Comparison of ENCODE assay signal across 10 mouse cellular contexts in the genomic region with DNA sequence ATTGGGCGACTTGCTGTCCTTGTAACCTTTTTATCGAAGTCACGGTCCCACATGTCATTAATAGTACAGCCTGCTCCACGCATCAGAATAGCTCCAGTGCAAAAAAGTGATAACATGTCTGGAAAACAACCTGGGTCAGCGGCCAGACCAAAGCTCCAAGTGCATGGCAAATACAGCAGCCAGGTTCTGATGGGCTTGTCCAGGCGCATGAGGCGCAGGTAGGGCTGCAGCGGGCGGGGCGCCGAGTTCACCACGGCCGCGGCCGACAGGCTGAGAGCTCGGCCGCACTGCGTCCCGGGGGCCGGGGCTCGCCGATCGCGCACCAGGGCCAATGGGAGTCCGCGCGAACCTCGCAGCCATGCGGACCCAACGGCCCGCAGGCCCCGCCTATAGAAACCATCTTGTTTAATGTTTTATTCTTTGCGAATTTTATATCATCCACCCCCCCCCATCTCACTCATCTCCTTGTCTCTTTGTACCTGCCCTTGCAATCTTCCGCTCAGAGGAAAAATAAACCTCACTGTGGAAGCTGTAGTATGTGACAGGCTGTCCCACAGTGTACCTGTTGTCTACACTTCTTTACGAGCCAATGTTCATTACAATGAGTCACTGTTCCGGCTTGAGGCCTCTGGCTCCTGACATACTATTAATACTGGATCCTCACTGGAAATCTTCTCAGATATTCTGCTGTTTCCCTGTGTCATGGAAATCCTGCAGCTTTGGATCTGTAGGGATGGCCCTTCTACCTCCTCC. TPM values are rescaled to one million over a fixed set of nuclear protein-coding genes. Genes with fewer than 3 reads are reported as not detected.
DNase-seq lines count a peak whose midpoint lies in the region; ATAC-seq lines count a peak whose summit lies in the region.
"Had no signal": no experiment of that assay in that cellular context is flagged by ENCODE, and none has a peak within 500 bp of the region (broad histone marks: within the 10 kb centered on the region; RNA-seq: fewer than 3 reads in every experiment).

No protein-coding gene starts in this region.

- H3K4me2 ChIP-seq in kidney, embryonic 15.5 days, result peak overlapping the region; percentile 48
- peak overlapping the region; percentile 43 for H3K4me2 ChIP-seq in neural tube, embryonic 14.5 days (ENCODE audit: low read depth, low read length)

- H3K36me3 ChIP-seq in kidney, embryonic 15.5 days, result no peaks in the 10 kb centered on the region
- H3K36me3 ChIP-seq in limb, embryonic 10.5 days, result no peaks in the 10 kb centered on the region
- no peaks in the 10 kb centered on the region for H3K36me3 ChIP-seq in neural tube, embryonic 14.5 days (ENCODE audit: control insufficient read depth, insufficient read depth, low read length)

- H3K9me3 ChIP-seq in kidney, embryonic 15.5 days (replicated peaks), result 0 out of 2 replicates have a peak, but pooled peaks cover 7% of the 10 kb centered on the region
- H3K9me3 ChIP-seq in limb, embryonic 10.5 days (replicated peaks), result no peaks in the 10 kb centered on the region
- H3K9me3 ChIP-seq in neural tube, embryonic 14.5 days (ENCODE audit: control insufficient read depth, low read length), result no peaks in the 10 kb centered on the region

- no peaks in the 10 kb centered on the region for H3K27me3 ChIP-seq in kidney, embryonic 15.5 days
- peaks cover 3% of the 10 kb centered on the region; the same call in 1 of the 2 replicates for H3K27me3 ChIP-seq in limb, embryonic 10.5 days (ENCODE audit: low read depth, poor library complexity, severe bottlenecking)
- no peaks in the 10 kb centered on the region for H3K27me3 ChIP-seq in neural tube, embryonic 14.5 days (ENCODE audit: control insufficient read depth, insufficient read depth, low read length)

- ATAC-seq in kidney, embryonic 15.5 days (replicated peaks; ENCODE audit: low FRiP score), result no peak
- peak; percentile 63; the same call in 1 of the 2 replicates for ATAC-seq in erythroid progenitor cell, adult 5-6 weeks (replicated peaks; ENCODE audit: low FRiP score, poor library complexity, severe bottlenecking)
- ATAC-seq in neural tube, embryonic 14.5 days (ENCODE audit: low read depth), result peak; percentile 44; the same call in 1 of the 2 replicates

- no peak overlapping the region for H3K27ac ChIP-seq in kidney, embryonic 15.5 days
- H3K27ac ChIP-seq in limb, embryonic 10.5 days, result peak overlapping the region; percentile 12; the same call in 1 of the 2 replicates
- H3K27ac ChIP-seq in neural tube, embryonic 14.5 days (ENCODE audit: low read depth, low read length), result no peak overlapping the region

- DNase-seq in kidney, postnatal 25 days, result no peak
- no peak for DNase-seq in limb, embryonic 10.5 days (ENCODE audit: low spot score)
- DNase-seq in layer of hippocampus, adult 9-11 months, result no peak
- no peak for DNase-seq in thymus, postnatal 14 days
- no peak for DNase-seq in cerebellum, postnatal 25 days
- DNase-seq: cerebellum, adult 8-10 months; lung, postnatal 4 days had no signal

- peak overlapping the region; percentile 8; the same call in 1 of the 2 replicates for H3K4me3 ChIP-seq in kidney, embryonic 15.5 days (replicated peaks)
- peak overlapping the region; percentile 29; the same call in 1 of the 2 replicates for H3K4me3 ChIP-seq in limb, embryonic 10.5 days
- no peak overlapping the region for H3K4me3 ChIP-seq in neural tube, embryonic 14.5 days (ENCODE audit: low read depth, low read length)

- H3K4me1 ChIP-seq in kidney, embryonic 15.5 days, result peaks cover 5% of the 10 kb centered on the region; the same call in 1 of the 2 replicates
- 0 out of 2 replicates have a peak, but pooled peaks cover 3% of the 10 kb centered on the region for H3K4me1 ChIP-seq in limb, embryonic 10.5 days
- H3K4me1 ChIP-seq in neural tube, embryonic 14.5 days (ENCODE audit: control insufficient read depth, insufficient read depth, low read length), result no peaks in the 10 kb centered on the region

- WGBS in kidney, embryonic 15.5 days, result 53% methylated on average over 36 of the region's 36 CpGs
- WGBS in limb, embryonic 10.5 days, result 61% methylated on average over 36 of the region's 36 CpGs
- 47% methylated on average over 36 of the region's 36 CpGs for WGBS in neural tube, embryonic 14.5 days

- H3K9ac ChIP-seq in kidney, embryonic 15.5 days, result no peak overlapping the region
- peak overlapping the region; percentile 25; the same call in 1 of the 2 replicates for H3K9ac ChIP-seq in neural tube, embryonic 14.5 days (replicated peaks; ENCODE audit: low read depth, low read length)

RNA-seq across cellular contexts. Expression of gene Atf7ip, which starts 19.0 kb away (rescaled TPM):
- 43.1 and 44.2 TPM in 2 replicates for polyA plus RNA-seq in kidney, embryonic 15.5 days (2015; fragmentation: Nextera tagmentation; extraction: Ambion mirVana)
- total RNA-seq in erythroid progenitor cell, adult 5-6 weeks (2015; ENCODE audit: low replicate concordance), result 260 and 305 TPM in 2 replicates
- total RNA-seq in erythroid progenitor cell, adult 5-6 weeks (2017; ENCODE audit: low replicate concordance), result 311 and 332 TPM in 2 replicates
- 40.0 and 49.9 TPM in 2 replicates for polyA plus RNA-seq in limb, embryonic 10.5 days (2016; fragmentation: Nextera tagmentation; extraction: Ambion mirVana)
- polyA plus RNA-seq in neural tube, embryonic 14.5 days (2014; fragmentation: Nextera tagmentation; extraction: Ambion mirVana), result 49.2 and 59.5 TPM in 2 replicates
